Mouse (Mus musculus) small intestine, adult 2 months (tissue): Measurements from ENCODE around the gene Angptl2.

ENCODE experiments used
- CTCF ChIP-seq: fragments of 200-500 bp; IDR thresholded peaks from 2 replicates; pipeline ENCODE4 v1.5.1; 2012; ENCODE audit warnings: low read depth, mild to moderate bottlenecking, control low read depth, inconsistent platforms, low read length, moderate library complexity, mixed read lengths; ENCODE audit not compliant: insufficient replicate concordance, insufficient read length; ENCODE audit errors: extremely low read depth
- POLR2A ChIP-seq: fragments of 200-500 bp; IDR thresholded peaks from 2 replicates; pipeline ENCODE4 v1.6.1; 2012; ENCODE audit warnings: low read depth, mild to moderate bottlenecking, control low read depth, inconsistent platforms, low read length, moderate library complexity

DNA sequence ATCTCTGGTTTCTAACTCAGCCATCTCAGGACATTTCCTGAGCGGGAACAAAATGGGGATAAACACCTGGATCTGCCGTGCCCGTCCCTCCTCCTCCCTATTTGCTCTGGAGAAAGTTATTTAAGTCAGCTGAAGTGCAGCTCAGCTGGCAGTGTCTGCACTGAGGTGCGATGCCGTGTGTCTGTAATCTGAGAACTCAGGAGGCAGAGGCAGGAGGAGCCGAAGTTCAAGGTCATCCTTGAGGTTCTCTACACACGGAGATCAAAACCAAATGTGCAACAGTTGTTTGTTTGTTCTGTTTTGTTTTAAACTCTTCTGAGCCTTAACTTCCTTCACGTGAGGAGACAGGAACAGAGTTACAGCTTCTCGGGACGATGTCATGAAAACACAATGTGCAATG lies 14.8 kb downstream of the Angptl2 start:
- TF ChIP-seq CTCF (no peak), POLR2A (no peak)
